Mouse (Mus musculus) kidney, postnatal 4 days (tissue): ENCODE measurements at regions not wholly inside any gene's neighbourhood (a gene's known extent, or its start where the extent isn't known, plus 50 kb on each side); places are given as distances from the start of the nearest gene placed in this dataset.
A peak's percentile ranks its signal among the peaks of the same experiment; 100 is the strongest.

ENCODE experiments used
- DNase-seq, 2 experiments: peaks; one replicate each; pipeline ENCODE4 v3.0.0; 2021; ENCODE audit warnings: mixed read lengths in 2 of 2

DNA sequence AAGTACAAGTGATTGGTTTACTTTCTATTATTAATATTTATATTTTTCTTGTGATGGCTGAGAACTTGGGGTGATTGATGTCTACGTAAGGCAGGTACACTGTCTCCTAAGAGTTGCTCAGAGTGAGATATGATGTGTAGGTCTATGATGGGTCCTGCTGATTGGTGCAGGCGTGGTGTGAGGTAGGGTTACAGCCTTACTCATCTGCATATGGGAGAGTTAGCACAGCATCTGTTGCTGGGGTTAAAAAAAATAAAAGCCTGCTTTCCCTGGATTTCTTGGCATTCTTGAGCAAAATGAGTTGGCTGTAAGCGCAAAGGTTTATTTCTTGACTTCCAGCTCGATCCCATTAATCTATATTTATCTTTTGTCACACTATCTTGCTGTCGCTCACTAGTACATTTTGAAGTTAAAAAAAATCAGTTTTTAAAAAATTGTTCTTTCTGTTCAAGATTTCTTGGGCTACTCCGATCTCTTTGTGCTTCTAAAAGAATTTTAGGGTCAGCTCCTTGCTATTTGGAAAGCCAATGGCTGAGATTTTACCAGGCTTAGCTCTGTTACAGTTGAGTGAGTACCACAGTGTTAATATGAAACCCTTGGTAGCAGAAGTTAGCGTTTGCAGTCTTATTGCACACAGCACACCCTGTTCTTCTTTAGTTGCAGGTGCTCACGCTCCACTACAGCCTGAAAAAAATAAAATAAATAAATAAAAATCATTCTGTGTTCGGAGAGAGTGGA is 482.0 kb downstream of the Plekhb2 start:
- DNase-seq: no peak

DNA sequence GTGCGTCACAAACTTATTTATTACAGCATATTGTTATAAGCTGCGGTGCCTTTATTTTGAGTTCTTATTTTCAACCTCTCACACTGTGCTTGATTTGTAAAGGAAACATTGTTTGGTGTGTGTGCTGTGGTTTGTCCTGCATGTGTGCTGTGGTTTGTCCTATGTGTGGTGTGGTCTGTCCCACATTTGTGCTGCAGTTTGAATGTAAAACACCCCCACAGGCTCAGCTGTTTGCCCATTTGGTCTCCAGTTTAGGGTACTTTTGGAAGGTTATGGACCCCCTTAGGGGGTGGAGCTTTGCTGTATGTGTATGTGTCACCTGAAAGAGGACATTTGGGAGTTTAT is 482.5 kb downstream of the Plekhb2 start:
- DNase-seq: no peak

DNA sequence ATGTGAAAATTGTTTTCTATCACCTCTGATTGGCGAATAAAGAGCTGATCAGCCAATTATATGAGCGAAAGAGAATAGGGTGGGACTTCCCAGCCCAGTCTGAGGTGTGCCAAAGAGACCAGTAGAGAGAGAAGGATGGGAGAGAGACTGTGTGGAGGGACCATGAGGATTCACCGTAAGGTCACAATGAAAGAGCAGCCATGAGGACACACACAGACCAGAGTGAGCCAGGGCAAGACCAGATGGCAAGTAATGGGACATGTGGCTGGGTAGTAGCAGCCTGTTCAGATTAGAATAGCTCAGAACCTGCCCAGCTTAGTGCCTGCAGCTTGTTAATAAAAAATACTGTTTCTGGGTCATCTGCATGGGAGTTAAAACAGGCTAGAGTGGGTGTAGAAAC is 487.9 kb downstream of the Plekhb2 start:
- no peak for DNase-seq

DNA sequence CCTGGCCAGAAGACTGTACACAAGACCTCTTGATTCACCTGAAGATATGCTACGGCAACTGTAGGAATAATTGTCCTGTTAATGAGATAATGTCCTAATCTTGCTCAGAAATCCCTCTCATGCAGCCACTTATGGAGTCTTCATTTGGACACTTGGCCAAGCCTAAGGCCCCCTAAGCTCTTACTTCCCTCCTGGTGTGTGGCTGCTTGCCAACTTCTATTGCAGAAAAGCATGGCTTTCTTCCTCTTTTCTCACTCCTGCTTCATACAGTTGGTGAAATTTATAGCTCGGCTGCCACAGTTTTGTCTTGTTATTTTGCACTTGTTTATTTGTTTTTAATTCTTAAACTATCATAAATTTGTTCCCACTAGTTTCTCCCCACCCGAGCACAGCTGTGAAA is 488.4 kb downstream of the Plekhb2 start:
- DNase-seq: peak in 1 of 2 experiments; percentile 22

DNA sequence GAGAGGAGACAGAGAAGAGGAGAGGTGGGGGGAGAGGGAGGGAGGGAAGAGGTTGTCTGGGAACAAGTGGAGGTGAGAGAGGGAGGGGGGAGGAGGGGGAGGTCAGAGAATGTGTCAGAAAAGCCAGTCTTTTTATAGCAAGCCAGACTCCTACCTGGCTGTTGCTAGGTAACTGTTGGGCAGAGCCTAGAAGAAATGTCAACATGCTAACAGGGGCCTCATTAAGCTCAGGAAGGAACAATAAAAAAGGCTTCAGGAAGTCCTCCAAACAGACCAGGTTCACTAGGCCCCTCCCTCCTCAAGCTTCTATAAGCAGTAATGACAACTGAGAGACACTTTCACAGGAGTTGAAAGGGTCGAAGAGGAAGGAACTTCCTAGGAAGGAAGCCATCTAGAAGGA is 494.8 kb downstream of the Plekhb2 start:
- DNase-seq: no peak

DNA sequence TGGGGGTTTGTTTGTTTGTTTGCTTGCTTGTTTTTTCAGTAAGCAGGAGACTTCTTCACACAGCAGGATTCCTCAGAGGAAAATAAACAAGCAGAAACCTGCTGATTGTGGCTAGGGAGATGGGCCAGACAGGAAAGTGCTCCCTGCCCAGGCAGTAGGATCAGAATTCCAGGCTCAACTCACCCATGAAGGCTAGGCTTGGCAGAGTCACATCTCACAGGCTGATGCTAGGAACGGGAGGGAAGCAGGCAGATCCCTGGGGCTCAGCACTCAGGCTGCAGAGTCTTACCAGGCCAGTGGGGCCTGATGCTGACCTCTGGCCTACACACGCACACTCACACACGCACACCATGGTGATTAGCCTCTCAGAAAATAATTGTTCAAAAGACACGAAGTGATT is 498.5 kb downstream of the Plekhb2 start:
- DNase-seq: peak; percentile 7 to 33

DNA sequence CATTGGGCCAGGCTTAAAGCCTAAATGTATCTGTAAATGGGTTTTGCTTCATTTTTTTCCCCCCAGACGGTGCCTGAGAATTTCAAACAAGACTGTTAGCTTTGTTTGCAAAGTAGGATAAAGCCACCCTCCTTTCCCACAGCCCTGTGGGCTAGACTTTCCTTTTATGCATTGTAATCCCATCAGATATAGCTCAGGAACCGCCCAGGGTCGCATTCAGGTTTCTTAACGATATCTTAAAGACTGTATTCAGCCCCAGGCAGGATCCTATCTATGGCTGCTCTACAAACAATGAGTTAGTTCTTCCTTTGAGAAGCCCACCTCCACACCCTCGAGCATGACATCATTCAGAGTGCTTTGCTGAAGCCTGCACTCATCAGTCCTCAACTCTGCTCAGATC is 509.2 kb downstream of the Plekhb2 start:
- no peak for DNase-seq

DNA sequence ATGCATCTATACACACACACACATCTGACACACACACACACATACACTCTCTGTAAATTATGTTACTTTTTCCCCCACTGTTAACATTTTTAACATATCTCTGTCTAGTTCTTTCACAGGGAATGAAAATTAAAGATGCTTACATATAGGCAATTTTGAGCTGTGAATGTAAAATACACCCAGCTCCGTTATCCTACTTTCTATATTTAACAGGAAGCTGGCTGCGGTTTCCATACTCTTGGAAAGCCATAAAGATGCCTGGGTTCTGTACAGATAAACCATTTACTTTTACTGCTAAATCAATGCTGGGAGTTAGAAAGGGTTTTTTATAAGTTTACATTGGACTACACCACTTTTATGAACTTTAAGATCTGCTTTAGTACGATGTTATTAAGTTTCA is 511.7 kb downstream of the Plekhb2 start:
- no peak for DNase-seq

DNA sequence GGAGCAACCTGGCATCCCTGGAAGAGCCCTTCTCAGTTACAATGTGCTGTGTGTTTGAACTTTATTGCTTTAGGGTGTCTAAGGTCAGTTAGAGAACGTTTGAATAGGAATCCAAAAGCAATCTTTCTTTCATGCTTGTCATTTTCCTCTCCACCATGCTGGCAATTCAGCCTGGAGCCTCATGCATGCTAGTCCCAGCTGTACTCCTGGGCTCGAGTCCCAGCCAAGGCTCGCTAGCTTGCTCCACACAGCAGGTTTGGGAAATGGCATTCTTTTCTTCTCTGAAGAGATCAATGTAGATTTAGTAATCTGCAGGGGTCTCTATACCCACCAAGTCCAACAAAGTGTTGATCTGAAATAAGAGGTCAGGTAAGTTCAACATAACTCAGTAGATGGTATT is 513.1 kb downstream of the Plekhb2 start:
- no peak for DNase-seq

DNA sequence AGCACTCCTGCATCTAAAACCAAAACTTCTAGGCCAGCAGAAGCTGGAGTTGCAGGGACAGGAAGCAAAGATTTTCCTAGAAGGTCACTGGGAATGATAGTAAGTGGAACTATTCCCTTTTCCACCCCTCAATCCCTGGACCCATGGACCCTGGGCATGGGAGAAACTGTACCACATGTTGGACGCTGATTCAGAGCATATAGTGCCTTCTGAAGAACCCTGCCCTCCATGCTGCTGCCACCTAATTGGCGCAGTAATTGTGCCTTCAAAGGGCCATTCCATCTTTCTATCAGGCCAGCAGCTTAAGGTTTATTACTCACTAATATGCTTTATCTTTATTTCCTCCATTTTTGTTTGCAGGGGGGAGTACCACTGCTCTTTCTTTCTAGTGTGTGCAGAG is 516.8 kb downstream of the Plekhb2 start:
- no peak for DNase-seq

DNA sequence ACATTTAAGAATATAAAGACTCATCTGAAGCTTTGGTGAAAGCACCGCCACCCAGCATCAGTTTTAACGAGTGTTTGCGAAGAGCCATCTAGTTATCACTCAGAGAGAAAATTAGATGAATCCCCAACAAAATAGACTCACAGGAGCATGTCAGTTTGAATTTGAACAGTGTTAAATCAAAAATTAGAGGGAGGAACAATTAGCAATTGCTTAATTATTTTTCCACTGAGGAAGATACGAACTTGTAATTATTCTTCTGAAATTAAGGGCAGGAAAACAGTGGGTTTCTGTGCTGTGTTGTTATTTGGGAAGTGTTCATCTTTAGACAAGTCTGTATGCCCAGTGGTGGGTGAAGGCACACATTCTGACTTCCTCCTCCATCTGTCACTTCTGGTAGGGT is 523.0 kb downstream of the Plekhb2 start:
- DNase-seq: no peak

DNA sequence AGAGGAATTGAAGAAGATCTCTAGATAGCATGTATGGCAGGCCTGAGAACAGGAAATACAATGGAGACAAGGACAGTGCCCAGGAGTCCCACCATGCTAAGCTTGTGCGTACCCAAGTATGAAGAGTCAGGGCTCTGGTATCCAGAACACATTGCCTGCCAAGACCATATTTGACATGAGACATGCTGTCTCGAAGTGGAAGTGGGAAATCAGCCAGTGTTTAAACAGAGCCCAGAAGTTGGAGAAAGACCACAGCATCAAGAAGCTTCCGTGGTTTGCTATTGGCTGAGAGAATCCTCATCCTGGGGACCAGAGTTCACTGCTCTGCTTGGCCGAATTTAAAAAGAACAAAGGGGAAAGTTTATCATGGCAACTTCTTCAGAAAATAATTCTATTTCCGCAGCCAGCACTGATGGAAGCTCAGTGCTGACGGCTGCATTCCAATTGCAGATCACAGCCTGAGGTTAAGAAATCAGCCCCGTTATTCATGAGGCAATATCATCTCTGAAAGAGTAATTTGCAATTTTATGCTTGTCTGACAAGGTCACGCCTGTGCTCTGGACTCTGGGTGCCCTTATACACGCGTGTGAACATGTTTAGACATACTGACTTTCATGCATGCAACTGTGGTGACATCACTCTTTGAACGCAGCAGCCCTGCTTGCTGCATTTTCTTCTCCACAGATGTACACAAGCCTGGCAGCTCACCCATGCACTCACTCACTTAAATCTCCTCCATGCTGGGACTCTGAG is 531.0 kb downstream of the Plekhb2 start:
- DNase-seq: no peak

DNA sequence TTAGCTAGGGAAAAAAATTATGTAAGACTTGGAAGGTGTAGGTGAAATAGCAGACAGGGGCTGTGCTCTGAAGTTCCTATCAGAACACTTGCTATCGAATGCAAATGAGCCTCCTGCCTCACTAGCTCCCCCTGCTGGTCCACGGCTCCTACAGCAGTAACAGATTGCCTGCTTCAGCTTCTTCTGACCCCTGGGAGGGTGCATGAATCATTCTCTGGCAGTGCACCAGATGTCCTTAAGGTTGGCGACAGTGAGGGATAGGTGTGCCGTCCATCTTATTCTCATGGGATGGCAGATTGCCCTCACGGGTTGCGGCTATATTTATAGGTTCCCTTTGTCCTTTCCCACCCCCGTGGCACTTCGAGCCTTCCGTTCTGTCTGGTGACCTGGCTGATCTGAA is 535.7 kb downstream of the Plekhb2 start:
- peak; percentile 89 to 91 for DNase-seq

DNA sequence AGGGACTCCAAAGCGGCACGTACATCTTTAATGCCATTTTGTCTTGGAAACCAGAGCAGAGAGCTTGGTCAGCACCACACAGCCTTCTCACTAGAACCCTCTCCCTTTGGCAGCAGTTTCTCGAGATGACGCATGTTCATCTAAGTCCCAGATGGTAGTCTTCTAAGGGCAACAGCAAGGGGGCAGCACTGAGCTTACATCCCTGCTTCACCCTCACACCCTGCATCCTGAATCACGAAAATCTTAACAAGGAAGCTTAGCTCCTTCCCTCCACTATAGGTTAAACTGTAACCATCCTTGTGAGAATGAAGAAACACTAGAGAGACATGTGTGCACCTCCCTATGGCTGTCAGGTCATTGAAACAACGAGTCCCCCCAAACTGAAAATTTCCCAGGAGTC is 538.4 kb downstream of the Plekhb2 start:
- DNase-seq: peak; percentile 70 to 76

DNA sequence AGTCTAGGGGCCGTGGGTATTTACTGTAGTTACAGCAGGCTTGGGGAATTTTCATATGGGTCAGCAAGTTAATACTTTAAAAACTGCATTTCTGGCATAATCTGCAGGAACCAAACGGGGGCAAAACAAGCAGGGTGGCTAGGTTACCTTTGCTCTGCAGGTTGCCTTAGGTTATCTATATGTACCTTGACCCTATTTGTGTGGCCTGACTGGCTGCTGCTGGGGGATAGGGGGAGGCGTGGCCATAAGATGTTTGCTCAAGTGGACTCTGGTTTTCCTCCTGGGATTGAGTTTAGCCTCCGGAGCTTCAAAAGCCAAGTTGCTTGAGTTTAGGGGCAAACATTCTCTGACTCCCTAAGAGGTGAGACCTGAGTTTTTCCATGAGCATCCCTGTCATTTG is 540.6 kb downstream of the Plekhb2 start:
- no peak for DNase-seq

DNA sequence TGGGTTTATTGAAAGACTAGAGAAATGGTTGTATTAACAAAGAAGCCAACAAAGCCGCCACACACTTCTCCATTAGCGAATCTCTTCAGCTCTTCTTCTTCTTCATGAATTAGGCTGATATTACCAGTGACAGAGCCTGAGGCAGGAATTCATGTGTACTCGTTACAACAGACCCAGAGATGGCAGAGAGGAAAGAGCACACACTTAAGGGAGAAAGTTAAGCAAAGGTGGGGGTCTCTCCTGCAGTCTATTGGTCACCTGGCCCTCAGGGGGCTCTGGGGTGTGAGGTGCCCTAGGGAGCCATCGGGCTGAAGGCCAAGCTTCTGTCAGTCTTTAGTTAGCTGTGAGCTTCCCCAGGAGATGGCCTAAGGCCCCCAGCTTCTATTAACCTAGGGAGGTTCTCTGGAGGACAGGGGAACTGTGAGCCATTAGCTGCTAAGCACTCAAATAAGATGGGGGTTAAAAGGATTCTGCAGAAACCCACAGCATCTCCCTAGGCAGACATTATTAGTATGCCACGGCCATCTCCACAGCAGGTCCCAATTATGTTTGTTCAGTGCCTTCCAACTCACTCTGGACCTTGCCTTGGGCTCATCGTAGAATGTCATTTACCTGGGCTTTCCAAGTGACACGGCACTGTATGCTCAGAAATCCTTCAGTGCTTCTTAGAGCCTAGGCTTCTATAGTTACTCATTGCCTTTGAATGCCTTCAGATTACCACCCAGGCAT is 541.2 kb downstream of the Plekhb2 start:
- no peak for DNase-seq

DNA sequence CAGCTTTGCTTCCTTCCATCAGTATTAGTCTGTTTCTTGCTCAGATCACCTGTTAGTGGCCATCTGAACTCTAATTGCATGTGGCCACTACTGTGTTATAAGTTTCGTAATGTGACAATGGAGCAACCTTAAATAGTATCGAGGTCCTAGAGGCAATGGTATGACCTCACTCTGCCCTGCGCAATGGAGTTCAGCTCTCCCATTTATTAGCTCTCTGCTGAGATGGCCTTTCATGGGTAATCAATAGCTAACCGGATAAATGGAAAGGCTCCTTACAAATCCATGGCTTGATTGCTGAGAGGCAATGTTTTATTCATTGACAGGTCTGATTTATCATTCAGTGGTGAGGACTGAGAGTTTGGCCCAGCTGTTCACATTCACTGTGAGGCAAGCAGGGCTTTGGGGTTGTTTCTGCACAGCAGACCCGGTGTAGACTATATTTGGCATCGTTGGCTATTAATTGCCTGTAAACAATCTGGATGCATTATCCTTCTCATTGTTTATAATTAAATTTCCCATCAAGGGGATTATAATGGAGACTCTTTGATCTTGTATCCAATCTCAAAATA is 543.9 kb downstream of the Plekhb2 start:
- no peak for DNase-seq

DNA sequence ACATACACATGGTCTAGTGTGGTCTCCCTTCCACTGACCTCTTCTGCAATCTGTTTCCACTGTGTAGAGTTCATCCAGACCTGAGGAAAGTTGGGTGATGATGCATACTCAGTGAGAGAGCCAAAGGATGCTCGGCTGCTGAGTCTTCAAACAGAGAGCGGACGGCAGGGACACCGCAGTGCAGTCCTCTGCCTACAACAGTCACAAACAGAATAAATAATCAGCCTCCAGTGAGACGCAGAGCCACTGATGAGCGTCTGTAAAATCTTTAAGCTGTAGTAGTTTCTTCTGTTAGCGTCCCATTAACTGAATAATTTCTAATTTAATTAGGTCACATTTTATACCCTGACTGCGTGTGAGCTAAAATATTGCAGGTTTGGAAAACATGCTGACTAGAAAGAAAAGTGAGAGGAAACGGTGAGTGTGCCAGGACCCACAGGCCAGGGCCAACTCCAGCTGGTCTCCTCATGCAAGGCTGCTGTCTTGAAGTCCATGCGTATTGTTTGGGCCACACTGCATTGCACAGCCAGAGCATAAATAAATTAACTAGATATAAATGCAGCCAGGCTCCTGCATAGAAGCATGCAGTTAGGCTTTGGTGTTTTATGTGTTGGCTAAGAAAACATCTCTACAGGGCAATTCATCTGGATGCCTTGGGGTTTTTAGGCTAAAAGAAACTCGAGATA is 551.0 kb downstream of the Plekhb2 start:
- DNase-seq: no peak

DNA sequence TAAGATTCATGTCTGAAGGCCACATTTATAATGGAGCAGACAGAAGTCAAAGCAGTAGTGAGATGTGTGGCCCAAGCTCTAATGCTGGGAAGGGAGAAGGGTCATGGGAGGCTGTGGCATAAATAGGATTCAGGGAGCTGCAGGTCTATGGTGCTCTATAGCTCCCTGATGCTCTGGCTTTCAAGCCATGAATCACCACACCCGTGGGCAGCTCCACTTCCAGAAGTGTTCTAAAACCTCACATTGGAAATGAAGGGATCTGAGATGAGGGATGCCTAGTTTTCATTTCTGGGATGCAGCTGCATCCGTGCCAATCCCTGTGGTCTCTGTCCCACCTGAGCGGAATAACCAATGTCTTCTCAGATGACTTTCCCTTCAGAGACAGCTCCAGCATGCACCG is 553.2 kb downstream of the Plekhb2 start:
- DNase-seq: no peak

DNA sequence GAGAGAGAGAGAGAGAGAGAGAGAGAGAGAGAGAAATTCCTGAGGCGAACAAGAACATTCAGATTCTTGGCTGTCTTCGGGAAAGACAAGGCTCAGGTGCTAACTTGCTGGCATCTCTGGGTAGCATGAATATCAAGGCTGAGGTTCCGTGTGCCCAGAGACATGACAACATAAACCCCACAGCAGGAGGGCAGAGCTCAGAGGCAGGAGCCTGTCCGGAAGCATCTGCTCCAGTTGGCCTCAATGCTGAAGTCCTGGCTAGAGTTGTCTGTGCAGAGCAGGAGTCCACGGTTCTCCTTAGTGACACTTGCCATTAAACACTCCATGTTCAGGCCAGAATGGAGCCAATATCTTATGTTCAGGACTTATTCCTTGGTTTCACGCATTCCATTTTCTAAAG is 555.6 kb downstream of the Plekhb2 start:
- no peak for DNase-seq

DNA sequence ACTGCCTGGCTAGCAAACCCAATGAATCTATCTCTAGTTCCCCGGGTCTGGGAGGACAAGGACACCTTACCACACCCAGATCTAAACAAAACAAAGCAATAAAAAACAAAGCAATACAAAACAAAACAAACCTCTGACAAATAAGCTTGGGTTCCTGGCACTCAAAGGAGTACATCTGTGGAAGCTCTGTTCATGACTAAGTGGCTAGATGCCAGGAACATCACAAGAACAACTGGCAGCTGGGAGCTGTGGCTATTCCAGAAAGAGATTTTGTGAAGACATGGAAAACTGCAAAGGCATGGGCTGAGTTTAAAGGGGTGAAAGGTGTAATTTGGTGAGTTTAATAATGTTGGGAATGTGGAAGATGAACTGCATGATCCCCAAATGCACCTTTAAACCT is 565.9 kb downstream of the Plekhb2 start:
- DNase-seq: no peak

DNA sequence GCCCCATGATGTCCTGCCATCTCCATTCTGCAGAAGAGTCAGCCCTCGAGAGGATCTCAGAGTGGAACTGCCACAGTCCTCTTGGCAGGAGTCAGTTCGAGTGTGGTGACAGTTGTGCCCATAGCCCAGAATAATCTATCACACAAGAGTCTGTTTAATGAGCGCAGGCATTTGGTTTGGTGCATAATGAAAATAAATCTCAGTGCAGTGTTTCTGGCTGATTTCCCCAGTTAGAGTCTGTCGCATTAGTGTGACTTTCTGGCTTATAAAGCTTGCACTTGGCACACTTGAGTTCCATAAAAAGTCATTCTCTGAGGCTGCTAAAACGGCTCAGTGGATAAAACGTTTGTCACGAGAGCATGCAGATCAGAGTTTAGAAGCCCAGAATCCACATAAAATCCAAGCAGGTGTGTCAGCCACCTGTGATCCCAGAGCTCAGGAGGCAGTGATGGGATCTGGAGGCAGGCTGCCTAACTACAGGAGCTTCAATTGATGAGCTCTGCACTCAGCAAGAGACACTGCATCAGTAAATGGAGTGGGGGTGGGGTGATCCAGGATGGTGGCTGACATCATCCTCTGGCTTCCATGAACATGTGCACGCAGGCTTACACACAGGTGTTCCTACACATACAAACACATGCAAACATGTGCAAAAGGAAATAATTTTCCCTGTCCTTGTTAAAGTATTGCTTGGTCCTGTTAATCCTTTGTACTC is 578.5 kb downstream of the Plekhb2 start:
- no peak for DNase-seq
